Mouse (Mus musculus): ENCODE measurements around the gene Gak. TPM values are rescaled to one million over a fixed set of nuclear protein-coding genes. Genes with fewer than 3 reads are reported as not detected.

Gene Gak
- 75.7 and 85.1 TPM in 2 replicates for polyA plus RNA-seq (2015; fragmentation: Nextera tagmentation; extraction: Ambion mirVana)

- H3K27me3 ChIP-seq (replicated peaks; ENCODE audit: control insufficient read depth, insufficient read depth, low read length): no peaks in the 10 kb centered on the region
- peak within 1 kb of the TSS; percentile 92 for H3K27ac ChIP-seq (ENCODE audit: low read length)
- no peaks in the 10 kb centered on the region for H3K9me3 ChIP-seq (ENCODE audit: control insufficient read depth, low read length)
- peaks cover 18% of the 10 kb centered on the region for H3K4me1 ChIP-seq (ENCODE audit: control insufficient read depth, insufficient read depth, low read length)
- under 1% methylated on average over 58 of the region's 58 CpGs for WGBS
- H3K36me3 ChIP-seq (ENCODE audit: control insufficient read depth, insufficient read depth, low read length): no peaks in the 10 kb centered on the region
- peak within 1 kb of the TSS; percentile 99 for H3K9ac ChIP-seq (ENCODE audit: low read depth, low read length)
- H3K4me2 ChIP-seq (ENCODE audit: low read depth, low read length): peak within 1 kb of the TSS; percentile 70
- peak within 1 kb of the TSS; percentile 97 for H3K4me3 ChIP-seq (ENCODE audit: low read length)
- peak; percentile 96 for ATAC-seq
Observed at GRCm38 (mm10) chr5:108629634-108630483, at the start of gene Gak, which contains the start of gene Tmem175. Gak (minus strand) TSS chr5:108629755. Tmem175 (plus strand) TSS chr5:108629770.

- H3K4me3 ChIP-seq (ENCODE audit: low read length): no peak overlapping the region
- H3K4me2 ChIP-seq (ENCODE audit: low read depth, low read length): no peak overlapping the region
- no peaks in the 10 kb centered on the region for H3K9me3 ChIP-seq (ENCODE audit: control insufficient read depth, low read length)
- no peaks in the 10 kb centered on the region for H3K27me3 ChIP-seq (replicated peaks; ENCODE audit: control insufficient read depth, insufficient read depth, low read length)
- WGBS: 90% methylated on average over 6 of the region's 6 CpGs
- no peak for ATAC-seq
- H3K9ac ChIP-seq (ENCODE audit: low read depth, low read length): no peak overlapping the region
- no peak overlapping the region for H3K27ac ChIP-seq (ENCODE audit: low read length)
- H3K4me1 ChIP-seq (ENCODE audit: control insufficient read depth, insufficient read depth, low read length): peaks cover 16% of the 10 kb centered on the region
- no peaks in the 10 kb centered on the region for H3K36me3 ChIP-seq (ENCODE audit: control insufficient read depth, insufficient read depth, low read length)
Observed at GRCm38 (mm10) chr5:108678296-108678854, 48.8 kb upstream of the Gak start.

DNA sequence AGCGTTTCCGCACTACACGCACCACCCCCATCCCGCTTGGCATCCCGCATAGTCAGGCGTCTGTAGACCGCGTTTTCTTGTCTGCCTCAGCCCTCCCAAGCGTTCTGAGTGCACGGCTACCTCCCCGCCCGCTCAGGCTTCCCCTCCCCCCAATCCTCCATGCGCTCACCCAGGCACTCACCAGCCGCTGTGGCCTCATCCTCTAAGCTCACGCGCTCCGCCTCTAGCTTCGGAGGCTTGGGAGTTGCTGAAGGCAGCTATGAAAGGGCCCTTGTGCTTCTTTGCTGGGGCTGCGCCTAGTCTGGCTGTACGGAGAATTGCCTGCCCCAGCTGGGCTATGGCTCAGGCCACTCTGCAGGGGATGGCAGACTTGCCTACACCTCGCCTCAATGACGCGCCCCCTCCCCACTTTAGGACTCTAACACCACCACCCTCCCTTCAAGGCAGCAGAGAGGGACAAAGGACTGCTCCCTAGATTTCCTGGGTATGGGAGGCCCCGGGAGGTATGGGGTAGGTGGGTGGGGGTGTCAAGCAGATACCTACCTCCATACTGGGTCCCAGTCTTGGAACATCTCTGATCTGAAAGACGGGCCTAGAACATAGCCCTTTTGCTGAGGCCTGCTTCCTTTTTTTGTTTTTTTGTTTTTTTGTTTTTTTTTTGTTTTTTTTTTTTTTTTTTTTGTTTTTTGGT, 48.2 kb upstream of the Gak start:
- 5% methylated on average over 25 of the region's 25 CpGs for WGBS
- Histone ChIP-seq H3K4me1 (ENCODE audit: control insufficient read depth, insufficient read depth, low read length) (peaks cover 16% of the 10 kb centered on the region), H3K9ac (ENCODE audit: low read depth, low read length) (peak overlapping the region; percentile 68), H3K27me3 (replicated peaks; ENCODE audit: control insufficient read depth, insufficient read depth, low read length) (no peaks in the 10 kb centered on the region), H3K27ac (ENCODE audit: low read length) (peak overlapping the region; percentile 74), H3K36me3 (ENCODE audit: control insufficient read depth, insufficient read depth, low read length) (no peaks in the 10 kb centered on the region), H3K4me2 (ENCODE audit: low read depth, low read length) (peak overlapping the region; percentile 68), H3K9me3 (ENCODE audit: control insufficient read depth, low read length) (no peaks in the 10 kb centered on the region), H3K4me3 (ENCODE audit: low read length) (peak overlapping the region; percentile 41)
- ATAC-seq: peak; percentile 65

DNA sequence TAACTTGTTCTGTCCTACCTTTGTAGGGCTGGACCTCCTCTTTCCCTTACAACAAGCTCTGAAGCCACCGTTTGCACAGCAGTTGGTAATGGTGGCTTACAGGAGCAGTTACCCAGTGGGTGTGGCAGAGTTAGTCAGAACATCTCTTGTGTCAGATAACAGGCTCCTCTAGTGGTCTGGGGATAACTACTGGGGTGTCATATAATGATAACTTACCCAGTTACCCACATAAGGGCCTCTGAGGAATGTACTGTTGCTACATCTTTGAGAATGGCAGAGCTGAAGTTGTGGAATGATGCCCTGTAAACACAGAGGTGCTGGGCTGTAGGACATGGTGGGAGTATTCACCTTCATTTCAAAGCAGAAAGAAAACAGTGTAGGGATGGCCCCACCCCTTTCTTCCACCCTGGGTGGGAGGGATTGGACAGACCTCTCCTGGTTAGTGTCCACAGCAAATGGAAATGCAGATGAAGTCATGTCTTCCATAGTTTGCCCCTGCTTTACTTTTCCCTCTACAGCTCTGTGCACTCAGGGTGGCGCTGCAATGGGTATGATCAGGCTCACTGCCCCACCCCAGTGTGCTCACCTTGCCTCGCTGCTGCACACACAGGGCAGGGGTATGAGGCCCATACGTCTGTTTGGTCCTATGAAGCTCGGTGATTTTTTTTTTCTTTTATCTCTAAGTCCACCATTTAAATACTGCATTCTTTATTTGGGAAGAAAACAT, 47.4 kb upstream of the Gak start:
- Histone ChIP-seq H3K27ac (ENCODE audit: low read length) (peak overlapping the region; percentile 74), H3K4me1 (ENCODE audit: control insufficient read depth, insufficient read depth, low read length) (peaks cover 16% of the 10 kb centered on the region), H3K36me3 (ENCODE audit: control insufficient read depth, insufficient read depth, low read length) (peaks cover 3% of the 10 kb centered on the region), H3K27me3 (replicated peaks; ENCODE audit: control insufficient read depth, insufficient read depth, low read length) (no peaks in the 10 kb centered on the region), H3K4me2 (ENCODE audit: low read depth, low read length) (peak overlapping the region; percentile 68), H3K9ac (ENCODE audit: low read depth, low read length) (peak overlapping the region; percentile 68), H3K4me3 (ENCODE audit: low read length) (peak overlapping the region; percentile 41), H3K9me3 (ENCODE audit: control insufficient read depth, low read length) (no peaks in the 10 kb centered on the region)
- ATAC-seq: peak; percentile 52
- 17% methylated on average over 5 of the region's 5 CpGs for WGBS

DNA sequence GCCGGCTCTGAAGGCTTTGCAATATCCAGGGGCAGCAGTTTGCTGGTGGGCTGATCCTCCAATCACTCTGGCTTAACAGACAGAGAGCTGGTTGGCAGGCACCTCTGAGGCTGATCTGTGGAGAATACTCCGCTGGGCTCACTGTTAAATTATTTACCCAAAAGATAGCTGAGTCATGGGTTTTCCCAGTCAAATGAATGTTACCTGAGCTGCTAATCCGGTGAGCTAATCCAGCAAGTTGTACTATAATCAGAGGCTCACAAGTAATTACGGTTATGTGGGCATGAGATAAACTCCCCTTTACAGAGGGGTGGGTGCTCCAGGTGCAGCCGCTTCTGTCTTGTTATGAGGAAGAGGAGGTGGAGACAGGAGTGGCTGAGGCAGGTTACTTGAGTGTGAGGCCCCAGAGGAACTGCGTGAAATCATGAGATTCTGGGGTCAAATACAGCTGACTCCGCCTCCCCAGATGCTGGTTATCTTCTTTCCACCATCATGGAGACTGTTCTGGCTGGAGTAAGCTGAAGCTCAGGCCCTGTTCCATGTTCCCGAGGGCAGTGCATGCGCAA, 45.8 kb upstream of the Gak start, which contains the start of gene Slc26a1:
Slc26a1 (minus strand) TSS at position 319 of the 566 bp plus-strand sequence.
- Histone ChIP-seq H3K4me1 (ENCODE audit: control insufficient read depth, insufficient read depth, low read length) (peaks cover 16% of the 10 kb centered on the region), H3K4me2 (ENCODE audit: low read depth, low read length) (peak within 1 kb of the TSS; percentile 15; the same call in 1 of the 2 replicates), H3K9ac (ENCODE audit: low read depth, low read length) (no peak within 1 kb of the TSS), H3K27me3 (replicated peaks; ENCODE audit: control insufficient read depth, insufficient read depth, low read length) (no peaks in the 10 kb centered on the region), H3K27ac (ENCODE audit: low read length) (peak within 1 kb of the TSS; percentile 65), H3K4me3 (ENCODE audit: low read length) (0 out of 2 replicates have a peak within 1 kb of the TSS, but pooled peaks have one; percentile 2), H3K36me3 (ENCODE audit: control insufficient read depth, insufficient read depth, low read length) (peaks cover 8% of the 10 kb centered on the region), H3K9me3 (ENCODE audit: control insufficient read depth, low read length) (no peaks in the 10 kb centered on the region)
- peak; percentile 75 for ATAC-seq
- 54% methylated on average over 9 of the region's 9 CpGs for WGBS

- Histone ChIP-seq H3K27ac (ENCODE audit: low read length) (peak overlapping the region; percentile 65), H3K9ac (ENCODE audit: low read depth, low read length) (no peak overlapping the region), H3K36me3 (ENCODE audit: control insufficient read depth, insufficient read depth, low read length) (peaks cover 8% of the 10 kb centered on the region), H3K27me3 (replicated peaks; ENCODE audit: control insufficient read depth, insufficient read depth, low read length) (no peaks in the 10 kb centered on the region), H3K4me3 (ENCODE audit: low read length) (0 out of 2 replicates have a peak overlapping the region, but pooled peaks have one; percentile 2), H3K4me2 (ENCODE audit: low read depth, low read length) (no peak overlapping the region), H3K4me1 (ENCODE audit: control insufficient read depth, insufficient read depth, low read length) (peaks cover 22% of the 10 kb centered on the region), H3K9me3 (ENCODE audit: control insufficient read depth, low read length) (no peaks in the 10 kb centered on the region)
- ATAC-seq: 0 out of 2 replicates have a peak, but pooled peaks have one; percentile 0
- WGBS: 63% methylated on average over 2 of the region's 2 CpGs
Observed at GRCm38 (mm10) chr5:108674624-108675023, 45.1 kb upstream of the Gak start.

- WGBS: 92% methylated on average over 12 of the region's 12 CpGs
- Histone ChIP-seq H3K4me2 (ENCODE audit: low read depth, low read length) (no peak overlapping the region), H3K4me3 (ENCODE audit: low read length) (no peak overlapping the region), H3K4me1 (ENCODE audit: control insufficient read depth, insufficient read depth, low read length) (peaks cover 15% of the 10 kb centered on the region), H3K27ac (ENCODE audit: low read length) (no peak overlapping the region), H3K9ac (ENCODE audit: low read depth, low read length) (no peak overlapping the region), H3K27me3 (replicated peaks; ENCODE audit: control insufficient read depth, insufficient read depth, low read length) (no peaks in the 10 kb centered on the region), H3K9me3 (ENCODE audit: control insufficient read depth, low read length) (no peaks in the 10 kb centered on the region), H3K36me3 (ENCODE audit: control insufficient read depth, insufficient read depth, low read length) (peaks cover 8% of the 10 kb centered on the region)
- no peak for ATAC-seq
Observed at GRCm38 (mm10) chr5:108671757-108672156, 42.2 kb upstream of the Gak start.

- Histone ChIP-seq H3K27ac (ENCODE audit: low read length) (0 out of 2 replicates have a peak overlapping the region, but pooled peaks have one; percentile 4), H3K4me3 (ENCODE audit: low read length) (no peak overlapping the region), H3K9ac (ENCODE audit: low read depth, low read length) (no peak overlapping the region), H3K9me3 (ENCODE audit: control insufficient read depth, low read length) (no peaks in the 10 kb centered on the region), H3K27me3 (replicated peaks; ENCODE audit: control insufficient read depth, insufficient read depth, low read length) (no peaks in the 10 kb centered on the region), H3K4me1 (ENCODE audit: control insufficient read depth, insufficient read depth, low read length) (peaks cover 14% of the 10 kb centered on the region), H3K36me3 (ENCODE audit: control insufficient read depth, insufficient read depth, low read length) (peaks cover 8% of the 10 kb centered on the region), H3K4me2 (ENCODE audit: low read depth, low read length) (no peak overlapping the region)
- ATAC-seq: peak; percentile 39
Observed at GRCm38 (mm10) chr5:108670785-108671184, 41.2 kb upstream of the Gak start.

Measured in intestine, embryonic 16.5 days (tissue).